Comparison of ENCODE assay signal across 20 mouse cellular contexts in the genomic region with DNA sequence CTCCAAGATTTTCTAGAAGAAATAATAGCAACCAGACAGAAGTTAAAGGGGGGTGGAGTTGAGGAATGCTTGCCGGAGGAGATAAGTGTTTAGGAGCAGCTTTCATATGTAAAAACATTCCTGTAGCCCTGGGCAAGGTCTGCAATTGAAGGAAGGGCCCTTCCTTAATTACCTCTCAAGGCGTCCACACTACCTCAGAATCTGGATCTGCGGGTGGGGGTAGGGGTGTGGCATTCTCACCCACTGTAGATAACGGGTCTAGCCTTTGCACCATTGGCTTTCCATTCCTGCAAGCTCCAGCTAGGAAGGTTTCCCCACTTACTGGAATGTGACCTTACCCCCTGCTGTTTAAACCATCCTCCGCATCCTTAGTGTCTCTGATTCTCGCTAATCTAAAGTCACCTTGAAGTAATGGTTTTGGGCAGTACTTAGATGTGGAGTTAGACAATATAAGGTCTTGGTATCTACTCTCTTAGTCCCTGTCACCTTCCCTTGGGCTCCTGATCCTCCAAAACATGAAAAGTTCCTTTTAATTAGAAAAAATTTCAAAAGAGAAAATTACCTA. TPM values are rescaled to one million over a fixed set of nuclear protein-coding genes. Genes with fewer than 3 reads are reported as not detected.
"Had no signal": no experiment of that assay in that cellular context is flagged by ENCODE, and none has a peak within 500 bp of the region (broad histone marks: within the 10 kb centered on the region; RNA-seq: fewer than 3 reads in every experiment).

No protein-coding gene starts in this region.

- H3K4me2 ChIP-seq: liver, embryonic 13.5 days; lung, embryonic 14.5 days; midbrain, embryonic 13.5 days; neural tube, embryonic 12.5 days had no signal

- H3K36me3 ChIP-seq: liver, embryonic 13.5 days; midbrain, embryonic 13.5 days; neural tube, embryonic 12.5 days had no signal

- H3K27ac ChIP-seq: liver, embryonic 13.5 days; macrophage; midbrain, embryonic 13.5 days; neural tube, embryonic 12.5 days; stomach, postnatal 0 days had no signal

- H3K27me3 ChIP-seq: liver, embryonic 13.5 days; midbrain, embryonic 13.5 days; neural tube, embryonic 12.5 days had no signal

- H3K9ac ChIP-seq: lung, embryonic 14.5 days; midbrain, embryonic 13.5 days; neural tube, embryonic 12.5 days had no signal

- H3K4me3 ChIP-seq: liver, embryonic 13.5 days; midbrain, embryonic 13.5 days; neural tube, embryonic 12.5 days had no signal

- ATAC-seq: lung, postnatal 0 days; midbrain, embryonic 13.5 days had no signal

- H3K9me3 ChIP-seq: liver, embryonic 13.5 days; midbrain, embryonic 13.5 days; neural tube, embryonic 12.5 days had no signal

- DNase-seq: kidney, adult 9 months; kidney, postnatal 14 days; kidney, postnatal 4 days; left cerebral cortex, postnatal 4 days; liver, embryonic 13.5 days; lung, embryonic 14.5 days; retina, postnatal 1 day; right cerebral cortex, postnatal 25 days; thymus, adult 2 months; thymus, postnatal 14 days; thymus, postnatal 4 days had no signal

RNA-seq across cellular contexts. Expression of gene Slc27a5, which starts 16.4 kb away (rescaled TPM):
- total RNA-seq: left cerebral cortex, postnatal 14 days; megakaryocyte, adult 5-6 weeks; midbrain, postnatal 0 days had no signal
- polyA plus RNA-seq: lung, embryonic 14.5 days; lung, postnatal 0 days; macrophage; stomach, embryonic 14.5 days had no signal
